Mouse (Mus musculus): ENCODE data around the gene Wdsub1.

DNA sequence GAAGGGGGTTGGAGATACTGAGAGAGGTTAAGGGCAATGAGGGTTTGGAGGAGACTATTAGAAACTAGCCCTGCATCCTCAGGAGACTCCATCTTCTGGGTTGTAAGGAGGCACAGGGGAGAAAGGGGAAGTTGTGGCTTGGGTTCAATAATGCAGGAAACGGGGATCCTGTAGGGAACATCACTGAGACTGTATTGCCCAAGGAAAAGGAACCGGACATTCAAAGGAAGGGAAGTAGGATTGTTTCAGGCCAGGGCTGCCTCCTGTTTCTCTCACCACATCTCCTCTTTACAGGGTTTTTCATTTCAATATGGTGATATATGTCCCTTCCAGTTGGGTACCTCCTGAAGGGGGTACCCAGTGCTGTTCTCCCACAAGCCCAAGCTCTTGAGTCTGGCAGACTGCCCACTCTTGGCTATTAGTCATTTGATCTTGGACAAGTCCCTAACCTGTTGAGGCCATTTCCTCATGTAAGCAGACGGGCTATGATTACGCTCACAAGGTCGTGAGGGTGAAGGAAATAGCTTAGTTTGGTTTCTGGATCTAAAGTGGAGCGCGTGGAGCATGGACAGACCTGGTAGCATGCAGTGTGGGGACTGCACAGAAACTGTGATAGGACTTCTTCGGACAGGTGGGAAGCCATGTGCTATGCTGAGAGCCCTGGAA, 79.5 kb downstream of the Wdsub1 start:
- no peak for TF ChIP-seq GATA1 (IDR thresholded peaks at IDR 0.05; ENCODE audit: borderline replicate concordance, low read length)
- no peak for TF ChIP-seq FLI1 (IDR thresholded peaks at IDR 0.05; ENCODE audit: low read length)
